Mouse (Mus musculus) forebrain, embryonic 11.5 days (tissue): ENCODE data around the gene Cyp2a5. TPM values are rescaled to one million over a fixed set of nuclear protein-coding genes. Genes with fewer than 3 reads are reported as not detected.
"Not testable (repeated sequence)": the region's sequence is repeated elsewhere in the genome, so short reads cannot be mapped to it uniquely, and the experiment has no call there.

Experiments used
- ATAC-seq: fragments of 200-750 bp; cut with Nextera tagmentation; replicated peaks from 2 replicates; pipeline ENCODE4 v1.8.0; 2017; ENCODE audit warnings: moderate TSS enrichment; ENCODE audit not compliant: low FRiP score
- DNase-seq: peaks from one replicate; pipeline ENCODE4 v3.0.0-alpha.2; 2017; ENCODE audit warnings: low spot score
- H3K27ac ChIP-seq: fragments of 300-500 bp; sonication (generic); 2 replicates; pipeline ENCODE4 v1.5.1; 2014; ENCODE audit warnings: low read depth, low read length
- H3K27me3 ChIP-seq: fragments of 300-500 bp; sonication (generic); 2 replicates; pipeline ENCODE4 v1.6.1; 2014; ENCODE audit warnings: mild to moderate bottlenecking, low read length, mixed read lengths; ENCODE audit not compliant: control insufficient read depth, insufficient read depth
- H3K36me3 ChIP-seq: fragments of 300-500 bp; sonication (generic); 2 replicates; pipeline ENCODE4 v1.6.1; 2014; ENCODE audit warnings: mild to moderate bottlenecking, low read length, moderate library complexity, mixed read lengths; ENCODE audit not compliant: control insufficient read depth, insufficient read depth
- H3K4me1 ChIP-seq: fragments of 300-500 bp; sonication (generic); replicated peaks from 2 replicates; pipeline ENCODE4 v1.6.1; 2014; ENCODE audit warnings: low read length, mixed read lengths; ENCODE audit not compliant: control insufficient read depth, insufficient read depth
- H3K4me2 ChIP-seq: fragments of 300-500 bp; sonication (generic); 2 replicates; pipeline ENCODE4 v1.6.1; 2014; ENCODE audit warnings: low read depth, mild to moderate bottlenecking, low read length, moderate library complexity, mixed read lengths; ENCODE audit not compliant: severe bottlenecking
- H3K4me3 ChIP-seq: fragments of 300-500 bp; sonication (generic); 2 replicates; pipeline ENCODE4 v1.5.1; 2014; ENCODE audit warnings: low read depth, low read length
- H3K9ac ChIP-seq: fragments of 300-500 bp; sonication (generic); 2 replicates; pipeline ENCODE4 v1.6.1; 2014; ENCODE audit warnings: low read length
- H3K9me3 ChIP-seq: fragments of 300-500 bp; sonication (generic); 2 replicates; pipeline ENCODE4 v1.6.1; 2016; ENCODE audit warnings: low read length, mixed read lengths; ENCODE audit not compliant: control insufficient read depth
- WGBS: fragments of 180-500 bp; shearing (Covaris S2); extraction: QIAGEN DNeasy Blood & Tissue Kit; methylation state at CpG from one replicate; pipeline ENCODE4 v1.1.7; 2014; 5-methylcytosine and 5-hydroxymethylcytosine counted together
- polyA plus RNA-seq: library from polyadenylated mRNA; unstranded; fragments of >200 nt; fragmentation: Nextera tagmentation; extraction: Ambion mirVana; gene quantifications from 2 replicates; pipeline ENCODE4 v1.2.1, GENCODE M21; 2014

Cyp2a5 gene
- not detected in 2 replicates for polyA plus RNA-seq

DNA sequence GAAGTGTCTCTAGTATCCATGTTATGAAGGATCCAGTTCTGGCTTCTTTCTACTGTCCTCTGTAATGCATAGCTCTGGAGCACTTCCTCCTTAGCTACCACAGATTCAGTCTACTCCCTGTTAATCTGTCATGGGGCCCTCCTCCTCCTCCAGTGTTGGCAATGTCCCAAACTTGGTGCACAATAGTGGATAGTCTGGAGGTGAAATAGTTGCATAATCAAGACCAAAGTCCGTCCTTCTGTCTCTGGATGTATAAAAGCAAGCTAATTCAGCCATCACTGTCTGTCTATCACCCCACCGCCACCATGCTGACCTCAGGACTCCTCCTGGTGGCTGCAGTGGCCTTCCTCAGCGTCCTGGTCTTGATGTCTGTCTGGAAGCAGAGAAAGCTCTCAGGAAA is at the start of gene Cyp2a5:
TSS of gene Cyp2a5 (plus strand) at position 247 of the 400 bp plus-strand sequence.
- H3K27me3 ChIP-seq, H3K27ac ChIP-seq, ATAC-seq, H3K4me2 ChIP-seq, H3K9ac ChIP-seq, H3K9me3 ChIP-seq, H3K4me1 ChIP-seq, H3K4me3 ChIP-seq, H3K36me3 ChIP-seq, DNase-seq: not testable (repeated sequence)
- 75% methylated on average over 3 of the region's 3 CpGs for WGBS

DNA sequence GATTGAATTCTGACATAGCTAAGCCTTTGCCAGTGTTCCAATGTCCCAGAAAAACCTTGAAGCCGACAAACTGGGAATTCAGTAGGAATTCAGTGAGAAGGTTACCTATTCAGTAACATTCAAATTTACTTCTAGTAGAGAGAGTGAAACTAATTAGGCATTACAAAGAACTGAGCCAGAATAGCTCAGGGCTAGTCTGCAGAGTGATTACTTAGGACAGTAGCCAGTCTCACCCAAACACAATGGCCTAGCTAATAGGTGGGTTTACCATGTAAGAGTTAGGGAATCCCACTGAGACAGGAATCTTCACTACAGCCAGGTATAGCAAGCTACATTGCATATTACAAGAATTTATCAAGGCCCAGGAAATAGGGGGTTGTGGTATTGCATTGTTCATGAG is 49.1 kb upstream of the Cyp2a5 start:
- 45% methylated on average over 1 of the region's 1 CpGs for WGBS
- H3K36me3 ChIP-seq, H3K4me3 ChIP-seq, H3K9ac ChIP-seq, DNase-seq, H3K27me3 ChIP-seq, H3K9me3 ChIP-seq, H3K4me1 ChIP-seq, H3K27ac ChIP-seq, ATAC-seq, H3K4me2 ChIP-seq: not testable (repeated sequence)

DNA sequence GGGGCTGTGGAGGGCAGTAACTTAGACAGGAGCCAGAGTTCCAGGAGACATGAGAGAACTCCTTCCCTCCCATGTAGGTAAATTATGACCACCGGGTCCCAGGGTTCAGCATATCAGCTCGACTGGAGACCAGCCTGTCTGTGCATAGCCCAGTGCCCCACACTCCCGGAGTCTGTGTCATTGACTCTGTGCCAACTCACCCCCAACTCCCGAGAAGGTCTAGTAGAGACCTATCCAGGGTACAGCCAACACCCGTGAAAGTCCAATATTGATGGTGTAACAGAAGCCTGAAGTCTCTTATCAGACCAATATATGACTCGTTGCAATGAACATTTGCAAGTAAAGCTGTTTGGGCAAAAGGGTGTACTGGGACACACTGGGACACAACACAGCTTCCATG is 45.1 kb upstream of the Cyp2a5 start:
- Histone ChIP-seq H3K27me3 (no peaks in the 10 kb centered on the region), H3K36me3 (no peaks in the 10 kb centered on the region), H3K9me3 (no peaks in the 10 kb centered on the region), H3K4me1 (no peaks in the 10 kb centered on the region), H3K4me3 (no peak overlapping the region), H3K9ac (no peak overlapping the region), H3K27ac (no peak overlapping the region), H3K4me2 (no peak overlapping the region)
- 77% methylated on average over 6 of the region's 6 CpGs for WGBS
- DNase-seq (no peak), ATAC-seq (no peak)

DNA sequence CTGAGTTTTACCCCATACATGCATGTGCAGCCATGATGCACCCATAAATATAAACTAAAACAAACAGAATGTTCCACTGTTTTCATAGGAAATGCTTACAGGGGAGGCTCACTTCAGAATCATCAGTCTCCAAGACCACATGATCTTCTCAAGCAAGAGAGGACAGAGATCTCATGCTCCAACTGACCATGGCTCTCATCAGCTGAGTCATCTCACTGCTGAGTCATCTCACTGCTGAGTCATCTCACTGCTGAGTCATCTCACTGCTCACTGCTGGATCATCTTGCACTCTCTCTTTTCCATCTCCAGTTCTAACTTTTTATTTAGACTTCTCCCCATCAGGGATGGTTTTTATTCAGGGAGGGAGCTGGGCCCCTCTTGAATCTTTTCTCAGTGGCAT is 35.0 kb upstream of the Cyp2a5 start:
- Histone ChIP-seq H3K27ac (no peak overlapping the region), H3K36me3 (no peaks in the 10 kb centered on the region), H3K9me3 (no peaks in the 10 kb centered on the region), H3K9ac (no peak overlapping the region), H3K4me3 (no peak overlapping the region), H3K4me2 (no peak overlapping the region), H3K27me3 (no peaks in the 10 kb centered on the region), H3K4me1 (no peaks in the 10 kb centered on the region)
- no peak for ATAC-seq
- no peak for DNase-seq

DNA sequence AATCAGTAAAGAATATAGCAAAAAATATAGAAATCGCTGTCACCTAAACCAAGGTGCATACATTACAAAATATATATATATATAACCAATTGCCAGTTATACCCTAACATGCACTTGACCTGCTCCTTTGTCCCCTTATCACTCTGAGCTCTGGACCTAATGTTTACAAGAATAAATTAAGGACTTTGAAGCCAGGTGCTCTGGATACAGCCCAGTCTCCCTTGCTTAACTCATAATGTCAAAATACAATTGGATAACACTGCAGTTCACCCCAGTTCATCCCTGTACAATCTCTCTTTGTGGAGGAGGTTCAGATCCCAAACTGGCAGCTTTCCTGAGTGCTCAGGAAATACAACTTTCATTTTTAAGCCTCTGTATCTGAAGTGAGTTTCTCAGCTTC is 34.1 kb upstream of the Cyp2a5 start:
- Histone ChIP-seq H3K36me3 (no peaks in the 10 kb centered on the region), H3K27me3 (no peaks in the 10 kb centered on the region), H3K4me3 (no peak overlapping the region), H3K27ac (no peak overlapping the region), H3K9me3 (no peaks in the 10 kb centered on the region), H3K9ac (no peak overlapping the region), H3K4me2 (no peak overlapping the region), H3K4me1 (no peaks in the 10 kb centered on the region)
- ATAC-seq = no peak
- no peak for DNase-seq
- 94% methylated on average over 1 of the region's 1 CpGs for WGBS

DNA sequence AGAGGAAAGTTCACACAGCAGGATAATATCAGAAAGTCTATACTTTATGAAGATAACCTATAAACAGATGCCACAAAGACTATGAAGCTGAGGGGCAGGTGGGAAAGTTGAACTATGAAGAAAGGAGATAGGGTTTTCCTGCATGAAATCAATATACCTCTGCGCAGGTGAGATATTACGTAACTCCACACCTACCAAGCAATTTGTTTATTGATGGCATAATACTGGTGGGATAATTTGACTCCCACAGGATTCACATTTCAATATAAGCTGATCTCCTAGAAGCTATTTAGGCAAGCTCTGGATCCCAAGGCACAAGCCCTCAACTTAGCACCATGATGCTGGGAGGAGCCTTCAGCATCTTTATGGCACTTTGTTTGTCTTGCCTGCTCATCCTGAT is 26.5 kb upstream of the Cyp2a5 start, which contains the start of gene Cyp2g1:
TSS of gene Cyp2g1 (plus strand) at position 301 of the 400 bp plus-strand sequence.
- no peaks in the 10 kb centered on the region for H3K9me3 ChIP-seq
- DNase-seq = no peak
- no peak within 1 kb of the TSS for H3K27ac ChIP-seq
- ATAC-seq = no peak
- H3K9ac ChIP-seq = no peak within 1 kb of the TSS
- H3K4me3 ChIP-seq = no peak within 1 kb of the TSS
- no peak within 1 kb of the TSS for H3K4me2 ChIP-seq
- no peaks in the 10 kb centered on the region for H3K36me3 ChIP-seq
- WGBS = 94% methylated on average over 2 of the region's 2 CpGs
- H3K27me3 ChIP-seq = no peaks in the 10 kb centered on the region
- no peaks in the 10 kb centered on the region for H3K4me1 ChIP-seq

DNA sequence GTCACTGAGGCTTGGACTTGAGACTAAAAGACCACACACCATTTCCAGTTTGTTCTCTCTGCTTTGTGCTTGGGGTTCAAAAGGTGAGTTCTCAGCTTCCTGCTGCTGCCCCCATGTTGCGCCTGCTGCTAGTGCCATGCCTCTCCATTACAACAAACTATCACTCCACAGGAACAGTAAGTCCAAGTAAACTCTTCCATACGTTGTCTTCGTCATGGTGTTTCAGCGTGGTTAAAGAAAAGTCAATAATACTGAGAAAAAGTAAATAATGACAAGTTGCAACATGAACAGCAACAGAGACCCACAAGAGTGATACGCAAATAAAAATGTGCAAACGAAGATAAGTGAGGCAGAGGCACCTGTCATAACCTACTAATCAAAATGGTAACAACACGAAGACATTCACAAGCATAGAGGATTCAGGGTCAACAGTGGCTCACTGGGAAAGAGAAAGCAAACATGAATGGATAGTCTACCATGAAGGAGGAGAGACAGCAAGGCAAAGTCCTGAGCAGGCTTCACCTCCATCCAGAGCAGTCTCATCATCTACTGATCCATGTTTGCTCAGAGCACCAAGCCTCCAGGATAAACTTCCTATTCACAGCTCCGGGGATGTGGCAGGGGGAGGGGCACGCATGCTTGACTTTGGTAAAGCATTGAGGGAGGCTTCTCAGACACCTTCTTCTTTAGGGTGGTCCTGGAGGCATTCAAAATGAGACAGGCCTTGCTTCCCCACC is 3.4 kb upstream of the Cyp2a5 start:
- WGBS = 89% methylated on average over 9 of the region's 9 CpGs
- not testable (repeated sequence) for H3K4me3 ChIP-seq

DNA sequence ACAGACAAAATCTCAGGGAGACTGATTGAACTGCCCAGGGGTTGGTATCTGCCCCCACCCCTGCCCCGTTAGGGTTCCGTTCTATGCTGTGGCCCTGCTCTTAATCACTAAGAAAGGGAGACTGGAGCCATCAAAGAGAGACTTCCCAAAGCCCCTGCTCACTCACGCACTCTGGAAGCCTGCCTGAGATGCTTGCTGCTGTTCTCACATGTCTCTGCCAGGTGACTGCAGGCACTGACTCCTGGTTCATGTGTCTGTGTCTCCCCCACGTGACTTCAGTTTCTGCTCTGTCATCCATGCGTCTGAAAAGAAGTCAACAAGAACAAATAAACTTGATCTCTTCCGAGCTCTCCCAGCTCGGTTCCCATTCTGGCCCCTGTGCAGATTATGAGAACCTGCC is 2.4 kb upstream of the Cyp2a5 start:
- not testable (repeated sequence) for H3K27me3 ChIP-seq, H3K36me3 ChIP-seq, H3K4me1 ChIP-seq, H3K4me3 ChIP-seq, DNase-seq, ATAC-seq, H3K9ac ChIP-seq, H3K9me3 ChIP-seq, H3K27ac ChIP-seq, H3K4me2 ChIP-seq
- WGBS = 81% methylated on average over 7 of the region's 7 CpGs

More for the DNA sequence above, 3.4 kb upstream of the Cyp2a5 start:
- H3K27ac ChIP-seq, H3K4me1 ChIP-seq, H3K27me3 ChIP-seq, H3K9ac ChIP-seq, DNase-seq, H3K9me3 ChIP-seq, H3K36me3 ChIP-seq, H3K4me2 ChIP-seq, ATAC-seq: not testable (repeated sequence)

DNA sequence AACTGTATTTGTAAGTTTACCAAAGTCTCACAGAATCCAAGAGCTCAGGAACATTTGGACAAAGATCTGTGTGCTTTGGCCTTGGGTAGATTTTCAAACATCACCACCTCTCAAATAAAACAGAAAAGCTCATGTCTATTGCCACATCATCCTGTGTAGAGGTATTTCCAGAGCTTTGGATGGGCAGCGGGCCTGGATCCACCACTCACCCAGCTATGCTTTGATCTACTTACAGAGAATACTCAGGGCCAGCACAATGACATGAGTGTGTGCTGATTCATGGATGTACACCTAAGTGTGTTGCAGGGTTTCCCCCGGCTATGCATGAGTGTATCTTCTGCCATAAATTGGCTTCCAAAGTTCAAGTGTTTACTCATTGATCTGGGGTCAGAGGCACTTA is 8.3 kb downstream of the Cyp2a5 start:
- WGBS = 73% methylated on average over 2 of the region's 2 CpGs
- ATAC-seq, H3K9me3 ChIP-seq, H3K27me3 ChIP-seq, DNase-seq, H3K9ac ChIP-seq, H3K4me3 ChIP-seq, H3K4me2 ChIP-seq, H3K36me3 ChIP-seq, H3K27ac ChIP-seq, H3K4me1 ChIP-seq: not testable (repeated sequence)
